Mouse (Mus musculus) hindbrain, postnatal 0 days (tissue): ENCODE measurements at regions not wholly inside any gene's neighbourhood (a gene's known extent, or its start where the extent isn't known, plus 50 kb on each side); places are given as distances from the start of the nearest gene placed in this dataset.

Experiments
- ATAC-seq: fragments of 200-750 bp; cut with Nextera tagmentation; 2 replicates; pipeline ENCODE4 v1.8.0; 2017; ENCODE audit warnings: mild to moderate bottlenecking, moderate TSS enrichment, moderate library complexity
- DNase-seq: peaks from one replicate; pipeline ENCODE4 v3.0.0-alpha.2; 2015; ENCODE audit warnings: low spot score
- H3K27ac ChIP-seq: fragments of 300-500 bp; sonication (generic); 2 replicates; pipeline ENCODE4 v1.5.1; 2014; ENCODE audit warnings: mild to moderate bottlenecking
- H3K27me3 ChIP-seq: fragments of 300-500 bp; sonication (generic); 2 replicates; pipeline ENCODE4 v1.6.1; 2014; ENCODE audit warnings: low read length, mixed read lengths; ENCODE audit not compliant: insufficient read depth
- H3K36me3 ChIP-seq: fragments of 300-500 bp; sonication (generic); 2 replicates; pipeline ENCODE4 v1.6.1; 2014; ENCODE audit warnings: low read length, mixed read lengths; ENCODE audit not compliant: insufficient read depth
- H3K4me1 ChIP-seq: fragments of 300-500 bp; sonication (generic); 2 replicates; pipeline ENCODE4 v1.6.1; 2014; ENCODE audit warnings: antibody characterized with exemption, low read length, mixed read lengths; ENCODE audit not compliant: insufficient read depth
- H3K4me2 ChIP-seq: fragments of 300-500 bp; sonication (generic); 2 replicates; pipeline ENCODE4 v1.6.1; 2014; ENCODE audit warnings: low read depth, mild to moderate bottlenecking, low read length, moderate library complexity, mixed read lengths
- H3K4me3 ChIP-seq: fragments of 300-500 bp; sonication (generic); 2 replicates; pipeline ENCODE4 v1.5.1; 2014; ENCODE audit warnings: low read length
- H3K9ac ChIP-seq: fragments of 300-500 bp; sonication (generic); replicated peaks from 2 replicates; pipeline ENCODE4 v1.6.1; 2014; ENCODE audit warnings: mild to moderate bottlenecking, low read length, moderate library complexity, mixed read lengths
- H3K9me3 ChIP-seq: fragments of 300-500 bp; sonication (generic); 2 replicates; pipeline ENCODE4 v1.6.1; 2016; ENCODE audit warnings: low read length, mixed read lengths
- CTCF ChIP-seq: IDR thresholded peaks from 2 replicates; pipeline ENCODE4 v1.5.1; 2016; ENCODE audit warnings: antibody characterized with exemption, control low read depth, low read depth
- WGBS: fragments of 180-500 bp; shearing (Covaris S2); extraction: QIAGEN DNeasy Blood & Tissue Kit; methylation state at CpG from one replicate; pipeline ENCODE4 v1.1.7; 2014; 5-methylcytosine and 5-hydroxymethylcytosine counted together

- H3K9me3 ChIP-seq: 0 out of 2 replicates have a peak, but pooled peaks cover 2% of the 10 kb centered on the region
- 83% methylated on average over 8 of the region's 8 CpGs for WGBS
- H3K36me3 ChIP-seq: no peaks in the 10 kb centered on the region
- ATAC-seq: no peak
- no peak for TF ChIP-seq CTCF
- H3K4me2 ChIP-seq: no peak overlapping the region
- H3K27me3 ChIP-seq: no peaks in the 10 kb centered on the region
- DNase-seq: no peak
- no peaks in the 10 kb centered on the region for H3K4me1 ChIP-seq
- H3K4me3 ChIP-seq: no peak overlapping the region
- H3K27ac ChIP-seq: no peak overlapping the region
- H3K9ac ChIP-seq: no peak overlapping the region
Observed at GRCm38 (mm10) chr10:84142741-84143454, 297.5 kb downstream of the Nuak1 start.

DNA sequence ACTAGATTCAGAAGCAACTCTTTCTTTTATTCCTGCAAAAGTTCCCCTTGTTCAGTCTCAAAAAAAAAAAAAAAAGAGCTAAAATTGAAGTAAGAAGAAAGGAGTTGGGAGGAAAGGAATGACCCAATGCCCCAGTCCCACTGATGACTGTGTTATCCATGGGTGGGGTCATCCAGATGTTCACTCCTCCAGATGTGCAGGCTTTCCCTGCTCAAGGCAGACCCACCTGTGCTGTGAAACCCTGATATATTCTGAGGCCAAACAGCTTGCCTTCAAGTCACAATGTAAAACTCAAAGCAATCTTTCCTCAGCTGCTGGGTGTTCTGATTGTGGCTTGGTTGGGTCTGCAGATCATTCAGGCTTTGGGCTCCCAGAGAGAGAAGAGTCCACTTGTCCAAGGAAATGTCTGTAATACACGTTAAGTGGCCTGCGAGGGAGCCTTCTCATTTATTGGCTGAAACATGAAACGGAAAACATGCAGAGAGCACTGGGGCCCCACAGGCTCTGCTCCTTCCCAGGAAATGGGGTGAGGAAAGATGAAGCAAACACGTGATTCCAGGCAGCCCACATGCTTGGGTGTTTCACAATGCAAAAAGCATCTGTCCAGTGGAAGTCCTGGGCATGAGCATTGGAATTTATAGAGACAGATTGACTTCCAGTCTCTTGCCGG is 296.6 kb downstream of the Nuak1 start:
- H3K9ac ChIP-seq: no peak overlapping the region
- no peak overlapping the region for H3K4me3 ChIP-seq
- no peaks in the 10 kb centered on the region for H3K4me1 ChIP-seq
- H3K27ac ChIP-seq: no peak overlapping the region
- no peaks in the 10 kb centered on the region for H3K36me3 ChIP-seq
- DNase-seq (no peak), ATAC-seq (no peak)
- WGBS: 66% methylated on average over 5 of the region's 5 CpGs
- H3K27me3 ChIP-seq: no peaks in the 10 kb centered on the region
- TF ChIP-seq CTCF: no peak
- H3K9me3 ChIP-seq: 0 out of 2 replicates have a peak, but pooled peaks cover 2% of the 10 kb centered on the region
- no peak overlapping the region for H3K4me2 ChIP-seq

DNA sequence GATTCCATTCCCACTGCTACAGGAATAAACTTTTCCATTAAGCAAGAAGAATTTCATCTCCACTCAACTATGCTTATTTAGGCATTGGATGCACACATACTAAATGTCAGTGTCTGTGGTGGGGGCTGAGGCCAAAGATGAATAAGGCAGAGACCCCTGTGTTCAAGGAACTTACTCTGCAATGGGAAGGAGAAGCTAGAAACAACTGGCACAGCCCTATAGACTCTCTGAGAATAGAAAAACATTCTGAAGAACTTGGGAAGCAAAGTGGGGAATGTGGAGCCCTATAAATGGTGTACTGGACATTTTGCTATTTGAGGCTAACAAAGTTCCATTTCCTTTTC is 296.1 kb downstream of the Nuak1 start:
- Histone ChIP-seq H3K4me3 (no peak overlapping the region), H3K36me3 (no peaks in the 10 kb centered on the region), H3K9ac (no peak overlapping the region), H3K4me2 (no peak overlapping the region), H3K4me1 (no peaks in the 10 kb centered on the region), H3K27ac (no peak overlapping the region), H3K27me3 (no peaks in the 10 kb centered on the region), H3K9me3 (0 out of 2 replicates have a peak, but pooled peaks cover 2% of the 10 kb centered on the region)
- TF ChIP-seq CTCF: no peak
- ATAC-seq (no peak), DNase-seq (no peak)

GRCm38 (mm10) chr10:84147305-84147984 is 293.0 kb downstream of the Nuak1 start:
- Histone ChIP-seq H3K4me1 (no peaks in the 10 kb centered on the region), H3K4me3 (no peak overlapping the region), H3K27ac (no peak overlapping the region), H3K9me3 (no peaks in the 10 kb centered on the region), H3K4me2 (no peak overlapping the region), H3K9ac (no peak overlapping the region), H3K27me3 (no peaks in the 10 kb centered on the region), H3K36me3 (no peaks in the 10 kb centered on the region)
- ATAC-seq: no peak
- DNase-seq: no peak
- no peak for TF ChIP-seq CTCF
- 91% methylated on average over 2 of the region's 2 CpGs for WGBS

DNA sequence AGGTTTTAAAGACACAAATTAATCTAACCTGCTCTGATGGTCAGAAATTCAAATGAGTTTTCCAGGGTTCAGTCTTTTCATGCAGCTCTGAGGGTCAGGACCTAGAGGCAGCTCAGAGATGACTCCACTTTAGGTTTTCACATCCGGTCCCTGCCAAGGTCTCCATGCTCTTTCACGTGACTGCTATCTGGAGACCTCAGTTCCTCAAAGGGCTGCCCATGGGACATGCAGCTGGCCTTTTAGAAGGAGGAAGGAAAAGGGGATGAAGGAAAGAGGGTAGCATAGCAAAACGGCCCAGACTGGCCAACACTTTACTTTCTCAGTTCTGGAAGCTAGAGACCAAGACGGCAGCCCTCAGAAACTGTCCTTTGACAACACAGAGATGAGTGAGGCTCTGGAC is 276.6 kb downstream of the Nuak1 start:
- Histone ChIP-seq H3K27me3 (no peaks in the 10 kb centered on the region), H3K4me3 (no peak overlapping the region), H3K4me1 (no peaks in the 10 kb centered on the region), H3K9me3 (no peaks in the 10 kb centered on the region), H3K27ac (no peak overlapping the region), H3K36me3 (no peaks in the 10 kb centered on the region), H3K4me2 (no peak overlapping the region), H3K9ac (no peak overlapping the region)
- no peak for ATAC-seq
- TF ChIP-seq CTCF: no peak
- 82% methylated on average over 4 of the region's 4 CpGs for WGBS
- DNase-seq: no peak

DNA sequence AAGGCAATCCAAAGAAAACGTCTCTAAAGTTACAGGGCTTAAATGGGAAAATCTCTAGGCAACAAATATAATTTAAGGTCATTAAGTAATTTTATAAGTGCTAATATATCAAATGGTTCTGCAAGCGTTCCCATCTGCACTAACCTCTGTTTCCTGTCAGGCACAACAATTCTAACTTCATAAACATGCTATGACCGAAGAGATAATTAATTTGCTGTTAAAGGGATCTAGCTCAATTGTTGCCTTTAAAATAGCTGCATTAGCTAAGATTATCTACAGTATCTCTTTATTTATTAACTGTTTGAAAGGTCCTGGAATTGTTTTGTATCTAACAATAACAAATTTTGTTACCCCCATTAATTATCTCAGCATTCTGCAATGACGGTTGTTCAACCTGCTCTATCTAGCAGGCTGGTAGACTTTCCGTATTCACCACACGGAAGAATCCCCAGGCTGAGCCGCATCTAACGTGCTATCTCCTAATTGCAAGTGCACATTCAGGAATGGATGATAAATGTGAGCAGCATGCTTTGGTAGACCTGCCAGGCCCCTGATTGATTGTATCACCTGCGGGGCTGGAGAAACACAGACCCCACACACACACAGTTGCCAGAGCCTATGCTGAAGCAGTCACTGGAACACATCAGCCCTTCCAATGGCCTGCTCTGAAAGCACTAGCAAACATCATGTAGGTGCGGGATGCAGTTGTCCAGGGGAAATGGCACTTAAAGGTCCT is 274.4 kb downstream of the Nuak1 start:
- Histone ChIP-seq H3K9ac (no peak overlapping the region), H3K27ac (no peak overlapping the region), H3K27me3 (no peaks in the 10 kb centered on the region), H3K4me1 (no peaks in the 10 kb centered on the region), H3K4me3 (no peak overlapping the region), H3K36me3 (no peaks in the 10 kb centered on the region), H3K4me2 (no peak overlapping the region), H3K9me3 (no peaks in the 10 kb centered on the region)
- 65% methylated on average over 10 of the region's 10 CpGs for WGBS
- no peak for TF ChIP-seq CTCF
- ATAC-seq (peak; percentile 40; the same call in 1 of the 2 replicates), DNase-seq (peak; percentile 17)
